Mouse (Mus musculus) monocyte, adult 5-6 weeks (primary cell): Measurements from ENCODE around the gene Fbxw4. TPM values are rescaled to one million over a fixed set of nuclear protein-coding genes. Genes with fewer than 3 reads are reported as not detected.

Experiments used
- ATAC-seq: fragments of 153-309, 156-312 bp; replicated peaks from 2 replicates; pipeline ENCODE4 v1.8.0; 2017; ENCODE audit warnings: mild to moderate bottlenecking; ENCODE audit not compliant: low TSS enrichment, insufficient number of reproducible peaks, severe bottlenecking, poor library complexity, low FRiP score
- total RNA-seq: library from RNA; stranded (forward); fragments of 200-1000, 200-491, 200-594 nt; gene quantifications from 3 replicates; pipeline ENCODE4 v1.2.3, GENCODE M21; 2017

Fbxw4 gene
- total RNA-seq, 1 experiment from 2014 or later: 15.2 TPM

DNA sequence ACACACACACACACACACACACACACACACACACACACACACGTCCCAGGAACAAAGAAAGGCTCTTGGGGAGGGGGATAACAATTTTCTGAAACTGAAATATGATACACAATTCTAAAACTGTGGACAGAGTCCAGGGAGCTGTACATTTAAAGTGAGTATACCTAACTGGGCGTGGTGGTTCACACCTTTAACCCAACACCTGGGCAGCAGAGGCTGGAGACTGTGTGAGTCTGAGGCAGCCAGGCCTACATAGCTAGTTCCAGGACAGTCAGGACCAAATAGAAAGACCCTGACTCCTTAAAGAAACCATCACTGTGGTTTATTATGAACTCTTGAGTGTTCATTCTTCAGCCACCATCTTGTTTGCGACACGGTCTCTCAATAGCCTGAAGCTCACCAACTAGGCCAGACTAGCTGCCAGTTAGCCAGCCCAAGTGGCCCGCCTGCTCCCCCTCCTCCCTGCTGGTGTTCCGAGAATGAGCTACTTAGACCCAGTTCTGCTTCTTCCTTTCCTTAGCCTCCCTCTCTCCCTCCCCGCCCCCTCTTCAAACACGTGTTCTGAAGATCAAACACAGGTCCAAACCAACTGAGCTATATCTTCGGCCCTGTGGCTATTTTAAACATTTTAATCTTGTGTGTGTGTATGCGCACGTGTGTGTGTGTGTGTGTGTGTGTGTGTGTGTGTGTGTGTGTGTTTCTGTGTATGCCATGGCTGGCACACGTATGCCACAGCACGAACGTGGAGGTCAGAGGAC lies 40.2 kb downstream of the Fbxw4 start:
- no peak for ATAC-seq

DNA sequence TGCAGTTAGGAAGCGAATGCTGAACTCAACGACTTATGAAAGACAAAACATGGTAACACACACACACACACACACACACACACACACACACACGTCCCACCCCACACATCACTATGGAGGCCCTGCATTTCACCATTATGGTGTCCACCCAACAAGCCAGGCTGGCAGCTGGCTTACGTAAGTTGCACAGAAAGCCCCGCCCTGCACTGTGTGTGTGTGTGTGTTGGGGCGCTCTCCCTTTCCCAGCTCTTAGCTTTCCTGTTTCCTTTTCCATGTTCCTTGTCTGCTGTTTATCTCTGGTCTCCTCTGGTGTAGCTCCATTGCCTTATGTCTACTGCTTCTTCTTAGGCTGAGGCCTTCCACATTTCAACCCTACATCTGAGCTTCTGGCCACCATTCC lies 41.9 kb downstream of the Fbxw4 start:
- no peak for ATAC-seq

DNA sequence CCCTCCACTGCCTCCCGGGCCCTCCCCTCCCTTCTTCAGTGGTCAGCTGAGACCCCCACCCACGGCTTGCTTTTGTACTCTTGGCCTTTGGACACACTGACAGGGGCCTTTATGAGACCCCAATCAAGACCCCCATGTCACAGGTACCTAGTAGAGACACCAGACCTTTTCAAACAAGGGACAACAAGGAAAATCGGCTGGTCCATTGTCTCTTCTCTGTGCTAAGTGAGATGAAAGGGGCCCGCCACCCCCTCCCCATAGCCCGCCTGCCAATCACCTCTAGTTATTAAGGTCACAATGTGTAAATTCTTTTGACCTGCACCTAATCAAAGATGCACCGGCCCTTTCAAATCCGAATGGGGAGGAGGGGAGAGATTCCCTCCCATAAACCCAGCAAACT lies 43.4 kb downstream of the Fbxw4 start:
- no peak for ATAC-seq

DNA sequence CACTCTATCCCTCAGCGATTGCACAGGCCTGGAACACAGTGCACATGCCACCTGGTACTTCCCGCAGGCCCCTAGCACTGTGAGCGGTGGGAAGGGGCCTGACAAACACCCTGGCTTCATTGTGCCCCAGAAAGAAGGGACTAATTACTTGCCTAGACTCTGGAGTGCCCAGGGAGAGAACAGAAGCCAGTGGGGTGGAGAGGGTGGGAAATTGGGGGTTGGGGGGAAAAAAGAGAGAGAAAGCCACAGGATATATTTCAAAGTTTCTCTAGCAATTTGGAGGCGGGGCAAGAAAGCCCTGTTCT lies 43.9 kb downstream of the Fbxw4 start:
- no peak for ATAC-seq

DNA sequence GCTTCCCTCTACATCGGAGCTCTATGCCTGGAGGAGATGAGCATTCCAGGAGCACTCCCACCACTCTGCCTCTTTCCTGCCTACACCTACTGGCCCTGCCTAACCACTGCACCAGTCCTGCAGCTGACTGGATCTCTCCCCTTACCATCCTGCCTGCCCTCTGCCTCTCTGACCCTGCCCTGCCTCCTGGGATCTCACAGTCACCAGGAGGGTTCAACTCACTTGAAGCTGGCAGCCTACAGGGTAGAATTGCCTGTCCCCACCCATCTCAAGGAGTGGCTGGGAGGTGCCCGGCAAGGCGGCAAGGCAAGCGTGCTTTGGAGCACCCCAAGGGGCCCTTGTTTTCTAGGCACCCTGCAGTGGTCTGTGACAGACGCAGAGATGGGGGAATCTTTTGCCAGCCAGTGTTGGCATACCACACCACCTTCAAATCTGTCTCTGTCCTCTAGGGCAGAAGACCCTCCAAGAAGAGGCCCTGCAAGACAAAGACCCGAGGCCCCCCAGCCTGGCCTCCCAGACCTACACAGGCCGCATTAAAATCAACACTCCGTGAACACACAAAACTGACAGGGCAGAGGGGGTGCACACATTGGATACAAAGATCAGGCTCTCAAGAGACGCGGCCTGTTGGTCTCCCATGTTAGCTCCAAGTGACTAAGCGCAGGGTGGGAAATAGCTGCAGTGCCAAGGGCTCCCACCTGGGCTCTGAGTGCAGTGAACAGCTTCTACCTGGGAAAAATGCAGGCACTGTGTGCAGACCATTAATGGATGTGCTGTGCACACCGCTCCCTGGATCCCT lies 44.5 kb downstream of the Fbxw4 start:
- no peak for ATAC-seq

DNA sequence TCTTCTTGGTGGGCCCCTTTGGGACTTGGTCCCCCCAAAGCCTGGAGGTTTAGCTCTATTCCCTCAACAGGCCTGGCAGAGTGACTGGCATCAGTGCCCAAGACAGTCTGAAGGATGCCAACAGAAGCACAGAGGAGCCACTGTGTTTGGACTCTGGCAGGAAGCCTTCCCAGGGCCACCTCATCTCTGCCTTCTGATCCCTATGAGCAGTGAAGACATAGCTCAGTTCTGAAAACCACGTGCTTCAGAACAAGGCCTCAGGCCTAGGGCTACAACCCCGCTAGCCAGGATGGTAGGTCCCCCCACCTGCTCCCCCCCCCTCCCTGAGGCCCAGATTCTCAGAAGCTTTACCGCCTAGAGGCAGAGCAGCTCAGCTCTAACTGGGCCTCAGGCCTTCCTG lies 45.2 kb downstream of the Fbxw4 start:
- no peak for ATAC-seq

DNA sequence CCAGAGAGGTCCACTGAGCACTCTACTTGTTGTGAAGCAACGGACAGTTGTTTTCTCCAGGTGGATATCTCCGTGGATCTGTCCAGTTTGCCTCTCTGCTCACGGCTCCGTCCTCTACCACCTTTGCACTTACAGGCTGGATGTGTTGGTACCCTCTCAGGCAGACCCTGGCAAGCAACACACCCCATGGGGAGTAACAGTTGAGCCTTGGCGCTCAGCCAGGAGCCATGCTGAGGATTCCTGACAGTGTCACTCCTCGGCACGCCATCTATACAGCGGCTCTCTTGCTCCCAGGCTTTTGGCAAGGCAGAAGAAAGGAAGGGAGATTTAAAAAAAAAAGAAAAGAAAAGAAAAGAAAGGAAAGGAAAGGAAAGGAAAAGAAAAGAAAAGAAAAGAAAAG lies 45.7 kb downstream of the Fbxw4 start:
- ATAC-seq: no peak

DNA sequence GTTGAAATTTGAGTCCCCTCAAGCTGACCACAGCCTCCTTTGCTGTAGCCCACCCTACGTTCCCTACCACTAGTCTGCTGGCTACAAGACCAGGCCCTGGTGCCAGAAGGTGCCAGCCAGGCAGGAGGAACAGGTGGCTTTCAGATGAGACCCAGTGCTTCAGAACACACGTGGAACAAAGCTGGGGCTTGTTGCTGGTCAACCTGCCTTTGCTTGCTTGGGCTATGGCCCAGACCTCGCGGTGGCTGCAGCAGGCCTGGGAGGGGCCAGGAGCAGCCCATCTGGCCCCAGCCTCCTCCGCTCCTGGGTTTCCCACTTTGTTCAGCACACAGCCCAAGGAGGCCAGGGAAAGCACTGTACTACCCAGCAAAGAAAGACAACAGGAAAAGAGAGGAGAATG lies 49.3 kb downstream of the Fbxw4 start:
- no peak for ATAC-seq

DNA sequence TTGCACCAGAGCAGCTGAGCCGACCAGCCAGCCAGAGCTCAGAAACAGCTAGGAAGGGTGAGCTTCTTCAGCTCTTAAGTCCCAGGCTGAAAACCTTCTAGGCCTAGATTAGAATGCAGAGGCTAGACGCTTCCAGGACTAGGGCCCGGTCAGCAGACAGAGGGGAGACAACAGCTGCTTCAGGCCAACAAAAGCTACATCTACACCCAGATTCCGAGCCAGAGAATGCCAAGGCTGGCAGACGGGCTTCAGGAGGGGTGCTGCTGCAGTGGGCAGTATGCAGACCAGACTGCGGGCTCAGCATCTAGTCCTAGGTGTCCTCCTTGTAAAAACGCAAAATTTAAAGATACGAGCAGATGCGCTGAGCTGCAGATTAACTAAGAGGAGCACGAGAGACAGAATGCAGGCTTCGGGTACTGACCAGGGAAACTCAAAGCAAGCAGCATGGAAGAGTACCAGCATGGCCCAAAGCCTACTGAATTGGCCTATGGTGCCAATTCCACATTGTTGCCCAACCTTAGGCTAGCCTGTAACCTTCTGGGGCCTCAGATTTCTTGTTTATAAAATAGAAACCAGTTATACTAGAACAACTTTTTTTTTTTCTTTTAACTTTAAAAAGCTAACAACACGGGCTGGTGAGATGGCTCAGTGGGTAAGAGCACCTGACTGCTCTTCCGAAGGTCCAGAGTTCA lies 51.3 kb downstream of the Fbxw4 start:
- no peak for ATAC-seq

DNA sequence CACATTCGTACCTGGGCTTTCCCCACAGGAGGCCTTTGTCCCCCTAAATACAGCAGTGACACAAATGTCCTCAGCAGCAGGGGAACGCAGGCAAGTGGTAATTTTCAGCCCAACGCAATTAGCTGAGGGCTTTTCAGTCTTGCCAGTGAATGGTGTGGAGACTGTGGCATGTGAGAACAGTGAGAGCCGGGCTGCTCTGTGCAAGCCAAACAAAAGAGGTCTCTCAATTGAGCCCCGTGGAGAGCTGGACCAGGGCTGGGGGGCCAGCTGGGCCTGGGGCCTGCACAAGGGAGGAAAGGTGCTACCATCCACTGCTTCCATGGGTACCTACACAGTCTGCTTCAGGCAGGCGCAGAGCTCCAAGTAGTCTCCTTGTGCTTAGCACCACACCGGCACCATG lies 52.6 kb downstream of the Fbxw4 start:
- ATAC-seq: no peak

DNA sequence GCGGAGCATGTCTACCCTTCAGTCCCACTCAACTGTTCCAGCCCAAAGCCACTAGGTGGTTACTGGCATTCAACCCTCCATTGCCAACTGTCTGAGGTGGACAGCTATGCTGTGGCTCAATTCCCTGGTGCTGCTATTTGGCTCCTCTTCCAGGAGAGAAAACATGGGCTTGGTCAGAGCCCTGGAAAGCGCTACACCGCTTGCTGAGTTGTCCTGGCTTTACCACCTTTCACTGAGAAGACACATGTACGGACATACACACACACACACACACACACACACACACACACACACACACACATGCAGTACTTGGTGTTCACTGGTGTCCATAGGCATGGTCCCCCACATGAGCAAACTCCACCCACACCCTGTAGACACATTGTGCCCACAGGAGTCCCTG lies 53.4 kb downstream of the Fbxw4 start:
- no peak for ATAC-seq

DNA sequence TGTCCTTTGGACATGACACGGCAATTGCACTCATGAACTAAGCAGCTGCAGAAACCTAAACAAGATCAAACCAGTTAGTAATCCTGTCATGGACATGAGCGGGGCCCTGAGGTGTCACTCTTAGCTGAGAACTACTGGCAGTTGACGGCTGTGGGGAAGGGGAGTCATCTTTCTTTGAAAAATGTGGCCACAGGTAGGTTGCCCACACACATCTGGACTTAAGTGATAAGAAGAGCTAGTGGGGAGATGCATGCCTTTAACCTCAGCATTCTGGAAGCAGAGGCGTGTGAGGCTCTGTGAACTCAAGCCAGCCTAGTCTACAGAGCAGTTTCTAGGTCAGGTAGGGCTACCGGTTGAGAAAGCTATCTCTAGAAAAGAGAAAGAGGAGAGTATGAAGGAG lies 57.5 kb downstream of the Fbxw4 start:
- ATAC-seq: no peak

DNA sequence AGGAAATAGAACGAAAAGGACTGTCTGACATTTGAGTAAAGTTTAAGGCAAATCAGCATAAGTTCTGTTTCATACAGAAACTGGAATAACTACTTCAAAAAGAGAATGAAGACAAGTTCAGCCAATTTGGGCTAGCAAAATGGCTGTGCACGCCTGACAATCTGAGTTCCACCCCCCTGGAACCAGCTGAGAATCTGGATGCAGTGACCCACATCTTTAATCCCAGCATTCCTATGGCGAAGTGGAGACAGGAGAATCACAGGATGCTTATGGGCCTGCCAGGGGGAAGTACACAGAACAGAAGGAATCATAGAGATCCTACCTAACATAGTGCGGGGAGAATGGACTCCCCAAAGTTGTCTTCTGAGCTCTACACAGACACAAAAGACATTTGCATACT lies 63.0 kb downstream of the Fbxw4 start:
- ATAC-seq: no peak

DNA sequence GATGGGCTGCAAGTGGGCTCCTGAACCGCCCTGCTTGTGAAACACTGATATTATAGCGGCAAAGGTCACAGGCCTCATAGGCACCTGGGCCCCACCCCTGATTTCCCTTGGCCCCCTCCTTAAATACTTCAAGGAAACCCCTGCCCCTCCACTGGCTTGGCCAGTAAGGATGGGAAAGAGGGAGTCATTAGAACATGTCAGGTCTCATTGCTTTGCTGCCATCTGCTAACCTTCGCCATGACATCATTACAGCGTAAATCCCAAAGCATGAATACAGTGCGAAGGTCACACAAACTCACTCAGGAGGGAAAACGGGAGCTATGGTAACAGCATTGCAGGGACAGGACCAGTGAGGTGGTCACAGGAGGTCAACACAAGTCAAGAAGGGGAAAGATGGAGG lies 63.7 kb downstream of the Fbxw4 start:
- no peak for ATAC-seq

DNA sequence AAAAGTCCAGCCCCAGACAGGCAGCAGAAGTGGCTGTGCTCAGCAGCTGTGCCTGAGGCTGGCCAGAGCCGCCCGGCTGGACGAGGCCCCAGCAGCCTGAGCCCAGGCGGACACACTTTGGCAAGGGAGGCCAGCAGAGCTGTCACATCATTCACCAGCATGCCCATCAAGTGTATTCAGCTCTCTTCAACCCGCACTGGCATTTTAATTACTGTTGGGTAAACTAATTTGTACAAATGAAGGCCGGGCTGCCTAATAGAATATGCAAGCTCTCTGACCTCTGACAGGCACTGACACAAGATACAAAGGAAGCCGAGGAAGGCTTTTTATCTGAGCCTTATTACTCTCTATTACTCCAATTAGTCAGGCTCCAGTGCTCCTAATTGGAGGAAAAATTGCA lies 64.1 kb downstream of the Fbxw4 start:
- no peak for ATAC-seq

DNA sequence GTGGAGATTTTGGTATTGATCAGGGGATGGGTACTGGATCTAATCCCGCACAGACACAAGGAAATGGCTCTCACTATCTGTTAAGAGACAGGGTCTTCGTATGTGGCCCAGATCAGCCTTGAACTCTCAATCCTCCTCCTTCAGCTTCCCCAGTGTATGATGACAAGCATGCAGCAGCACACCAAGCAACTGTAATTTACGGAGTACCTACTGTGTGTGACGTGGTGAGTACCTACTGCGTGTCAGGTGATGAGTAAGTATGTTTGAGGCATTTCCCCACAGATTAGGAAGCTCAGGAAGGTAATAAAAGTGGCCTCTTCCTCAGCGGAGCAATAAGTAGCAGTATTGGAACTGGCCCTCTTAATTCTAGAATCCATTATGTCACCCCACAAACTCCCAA lies 64.6 kb downstream of the Fbxw4 start:
- ATAC-seq: no peak

DNA sequence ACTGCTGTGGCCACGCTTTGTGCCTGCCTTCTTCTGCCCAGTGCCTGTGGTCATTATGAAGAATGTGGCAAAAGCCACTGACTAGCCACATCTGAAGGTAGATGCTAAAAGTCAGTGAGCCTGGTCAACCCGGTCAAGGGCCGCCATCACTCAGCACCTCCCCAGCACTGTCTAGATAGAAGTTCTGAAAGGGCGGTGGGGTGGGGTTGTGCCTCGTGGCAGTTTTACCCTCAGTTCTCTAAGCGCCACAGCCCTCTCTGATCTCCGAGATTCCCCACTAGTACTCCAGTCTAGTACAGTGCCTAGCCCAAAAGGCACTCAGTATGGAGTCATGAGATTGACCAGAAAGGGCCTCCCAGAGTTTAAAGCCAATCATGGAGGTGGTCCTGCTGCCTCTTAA lies 66.0 kb downstream of the Fbxw4 start:
- ATAC-seq: no peak

DNA sequence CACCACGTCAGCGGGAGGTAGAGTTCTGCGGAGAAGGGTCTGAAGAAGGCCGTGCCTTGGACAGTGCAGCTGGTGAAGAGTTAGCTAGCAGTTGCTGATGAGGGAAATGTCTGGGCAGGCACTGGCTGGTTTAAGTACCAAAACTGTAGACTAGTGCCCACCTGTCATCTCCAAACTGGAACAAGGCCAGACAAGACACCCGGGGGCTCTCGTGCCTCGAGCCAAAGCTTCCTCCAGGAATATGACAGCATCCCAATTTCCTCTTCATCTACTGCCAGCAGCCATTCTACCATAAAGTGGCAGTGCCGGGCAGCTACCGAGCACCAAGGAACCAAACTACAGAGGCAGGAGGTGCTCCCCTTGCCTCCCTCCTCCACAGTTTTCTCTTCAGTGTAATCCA lies 67.2 kb downstream of the Fbxw4 start:
- ATAC-seq: no peak

DNA sequence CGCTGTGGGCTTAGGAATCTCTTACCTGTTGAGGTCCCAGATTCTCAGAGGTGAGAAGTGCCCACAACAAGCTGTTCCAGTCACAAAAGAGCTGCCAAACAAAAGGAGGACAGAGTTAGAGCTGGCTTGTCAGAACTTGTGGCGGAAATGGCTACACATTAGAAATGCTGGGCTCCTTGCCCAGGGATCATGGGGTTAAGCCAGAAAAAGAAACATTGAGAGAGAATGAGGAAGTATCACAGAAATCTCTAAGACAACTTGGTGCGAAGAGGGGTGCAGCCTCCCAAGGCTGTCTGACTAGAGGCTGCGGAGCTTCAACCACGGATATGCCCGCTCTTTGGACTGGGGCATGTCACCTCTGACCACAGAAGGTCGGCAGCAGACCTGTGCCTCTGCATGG lies 68.4 kb downstream of the Fbxw4 start:
- peak; percentile 64 for ATAC-seq

DNA sequence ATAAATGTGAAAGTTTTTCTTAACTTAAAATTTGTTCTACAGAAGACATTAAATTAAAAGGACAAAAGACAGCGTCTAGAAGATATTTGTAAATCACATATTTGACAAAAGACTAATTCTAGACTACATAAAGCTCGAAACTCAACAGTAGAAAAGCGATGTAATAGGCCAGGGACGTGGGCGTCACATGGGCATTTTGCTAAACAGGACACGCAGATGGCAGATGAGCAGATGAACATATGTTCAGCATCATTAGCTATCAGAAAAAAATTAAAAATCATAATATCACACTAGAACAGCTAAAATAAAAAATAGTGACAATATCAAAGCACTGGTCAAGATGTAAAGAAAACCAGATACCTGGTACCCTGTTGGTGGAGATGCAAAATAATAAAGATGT lies 70.4 kb downstream of the Fbxw4 start:
- no peak for ATAC-seq
